20 mouse cellular contexts compared by ENCODE assay signal in genomic region chr15:7857418-7857817, GRCm38 (mm10). TPM values are rescaled to one million over a fixed set of nuclear protein-coding genes. Genes with fewer than 3 reads are reported as not detected.
A peak's percentile ranks its signal among the peaks of the same experiment; 100 is the strongest.
DNase-seq lines count a peak whose midpoint lies in the region; ATAC-seq and TF ChIP-seq lines count a peak whose summit lies in the region.
"Had no signal": no experiment of that assay in that cellular context is flagged by ENCODE, and none has a peak within 500 bp of the region (broad histone marks: within the 10 kb centered on the region; RNA-seq: fewer than 3 reads in every experiment).

No protein-coding gene starts in this region.

- no peak overlapping the region for H3K4me2 ChIP-seq in embryonic facial prominence, embryonic 14.5 days (ENCODE audit: low read depth, low read length)
- H3K4me2 ChIP-seq in lung, embryonic 14.5 days = no peak overlapping the region
- H3K4me2 ChIP-seq in heart, embryonic 14.5 days (ENCODE audit: low read length) = peak overlapping the region; percentile 42
- H3K4me2 ChIP-seq: hindbrain, embryonic 15.5 days; limb, embryonic 12.5 days; liver, embryonic 13.5 days; midbrain, embryonic 13.5 days had no signal

- H3K9me3 ChIP-seq in embryonic facial prominence, embryonic 14.5 days (ENCODE audit: control insufficient read depth, low read length) = no peaks in the 10 kb centered on the region
- no peaks in the 10 kb centered on the region for H3K9me3 ChIP-seq in embryonic facial prominence, embryonic 10.5 days
- H3K9me3 ChIP-seq in lung, embryonic 14.5 days (ENCODE audit: low read depth, low read length) = no peaks in the 10 kb centered on the region
- H3K9me3 ChIP-seq in heart, embryonic 14.5 days (ENCODE audit: control insufficient read depth, low read length) = no peaks in the 10 kb centered on the region
- H3K9me3 ChIP-seq: hindbrain, embryonic 15.5 days; limb, embryonic 12.5 days; liver, embryonic 13.5 days; midbrain, embryonic 13.5 days had no signal

- H3K27ac ChIP-seq in embryonic facial prominence, embryonic 14.5 days (replicated peaks; ENCODE audit: low read depth, low read length) = no peak overlapping the region
- H3K27ac ChIP-seq in embryonic facial prominence, embryonic 10.5 days (replicated peaks) = no peak overlapping the region
- no peak overlapping the region for H3K27ac ChIP-seq in lung, embryonic 14.5 days (ENCODE audit: low read depth)
- no peak overlapping the region; a peak in 1 of 4 replicates for H3K27ac ChIP-seq in heart, embryonic 14.5 days (replicated peaks in 1 of 2; ENCODE audit: control insufficient read depth in 1 of 2, insufficient read depth in 1 of 2, low read depth in 2 of 2, low read length in 2 of 2)
- H3K27ac ChIP-seq: hindbrain, embryonic 15.5 days; limb, embryonic 12.5 days; liver, embryonic 13.5 days; midbrain, embryonic 13.5 days had no signal

- DNase-seq in embryonic facial prominence, embryonic 14.5 days (ENCODE audit: low spot score) = peak; percentile 29
- no peak for DNase-seq in embryonic facial prominence, embryonic 10.5 days (ENCODE audit: low spot score)
- peak; percentile 42 for DNase-seq in lung, embryonic 14.5 days
- no peak for DNase-seq in lung, postnatal 25 days (ENCODE audit: low spot score)
- DNase-seq in lung, postnatal 14 days = peak; percentile 5
- DNase-seq in adipocyte (ENCODE audit: low spot score) = no peak
- no peak for DNase-seq in embryo, embryonic 10 days (ENCODE audit: low spot score)
- DNase-seq: adrenal gland, postnatal 10 days; cerebellum, adult 18-20 months; cerebellum, postnatal 36 days; kidney, postnatal 14 days; liver, embryonic 13.5 days; retina, postnatal 1 day; thymus, postnatal 36 days had no signal

- WGBS in embryonic facial prominence, embryonic 14.5 days = 80% methylated on average over 13 of the region's 13 CpGs
- WGBS in embryonic facial prominence, embryonic 10.5 days = 85% methylated on average over 13 of the region's 13 CpGs
- 74% methylated on average over 13 of the region's 13 CpGs for WGBS in lung, embryonic 14.5 days
- 28% methylated on average over 13 of the region's 13 CpGs for WGBS in heart, embryonic 14.5 days

- H3K36me3 ChIP-seq in embryonic facial prominence, embryonic 14.5 days (ENCODE audit: control insufficient read depth, insufficient read depth, low read length) = no peaks in the 10 kb centered on the region
- no peaks in the 10 kb centered on the region for H3K36me3 ChIP-seq in embryonic facial prominence, embryonic 10.5 days (replicated peaks)
- H3K36me3 ChIP-seq in lung, embryonic 14.5 days (ENCODE audit: insufficient read depth) = no peaks in the 10 kb centered on the region
- no peaks in the 10 kb centered on the region for H3K36me3 ChIP-seq in heart, embryonic 14.5 days (ENCODE audit: control insufficient read depth, insufficient read depth, low read length)
- H3K36me3 ChIP-seq: hindbrain, embryonic 15.5 days; limb, embryonic 12.5 days; liver, embryonic 13.5 days; midbrain, embryonic 13.5 days had no signal

- H3K4me3 ChIP-seq in embryonic facial prominence, embryonic 14.5 days (ENCODE audit: low read depth, low read length) = no peak overlapping the region
- H3K4me3 ChIP-seq in embryonic facial prominence, embryonic 10.5 days = no peak overlapping the region
- H3K4me3 ChIP-seq in lung, embryonic 14.5 days (ENCODE audit: low read depth, low read length) = no peak overlapping the region
- H3K4me3 ChIP-seq in heart, embryonic 14.5 days (ENCODE audit: control insufficient read depth in 1 of 2, insufficient read depth in 1 of 2, low read depth in 1 of 2, low read length in 2 of 2) = no peak overlapping the region
- H3K4me3 ChIP-seq: hindbrain, embryonic 15.5 days; limb, embryonic 12.5 days; liver, embryonic 13.5 days; midbrain, embryonic 13.5 days had no signal

- no peak overlapping the region for H3K9ac ChIP-seq in embryonic facial prominence, embryonic 14.5 days (ENCODE audit: low read depth, low read length)
- H3K9ac ChIP-seq in lung, embryonic 14.5 days = no peak overlapping the region
- H3K9ac ChIP-seq in heart, embryonic 14.5 days (ENCODE audit: low read length) = peak overlapping the region; percentile 32; the same call in 1 of the 2 replicates
- H3K9ac ChIP-seq: hindbrain, embryonic 15.5 days; limb, embryonic 12.5 days; liver, embryonic 13.5 days; midbrain, embryonic 13.5 days had no signal

- no peaks in the 10 kb centered on the region for H3K4me1 ChIP-seq in embryonic facial prominence, embryonic 14.5 days (ENCODE audit: control insufficient read depth, insufficient read depth, low read length)
- no peaks in the 10 kb centered on the region for H3K4me1 ChIP-seq in embryonic facial prominence, embryonic 10.5 days
- H3K4me1 ChIP-seq in lung, embryonic 14.5 days (ENCODE audit: insufficient read depth) = no peaks in the 10 kb centered on the region
- peaks cover 4 to 5% of the 10 kb centered on the region in 2 experiments; a peak in 3 of 4 replicates for H3K4me1 ChIP-seq in heart, embryonic 14.5 days (ENCODE audit: control insufficient read depth in 2 of 2, insufficient read depth in 2 of 2, low read length in 2 of 2)
- H3K4me1 ChIP-seq: hindbrain, embryonic 15.5 days; limb, embryonic 12.5 days; liver, embryonic 13.5 days; midbrain, embryonic 13.5 days had no signal

- TF ChIP-seq CTCF in lung, embryonic 14.5 days (IDR thresholded peaks at IDR 0.05; ENCODE audit: low read depth) = no peak

- no peak for ATAC-seq in embryonic facial prominence, embryonic 14.5 days (ENCODE audit: low read depth)
- no peak for ATAC-seq in lung, embryonic 14.5 days (ENCODE audit: insufficient read depth)
- ATAC-seq in heart, embryonic 14.5 days (ENCODE audit: insufficient number of reproducible peaks, insufficient read depth, low FRiP score, low read depth) = peak; percentile 77
- ATAC-seq: CD4-positive, CD25-positive, alpha-beta regulatory T cell, adult 4 months; intestine, postnatal 0 days; midbrain, embryonic 13.5 days had no signal

- H3K27me3 ChIP-seq in embryonic facial prominence, embryonic 14.5 days (replicated peaks; ENCODE audit: control insufficient read depth, insufficient read depth, low read length) = no peaks in the 10 kb centered on the region
- H3K27me3 ChIP-seq in embryonic facial prominence, embryonic 10.5 days (replicated peaks; ENCODE audit: low read depth, poor library complexity, severe bottlenecking) = no peaks in the 10 kb centered on the region
- H3K27me3 ChIP-seq in lung, embryonic 14.5 days (ENCODE audit: insufficient read depth, low read length) = no peaks in the 10 kb centered on the region
- no peaks in the 10 kb centered on the region for H3K27me3 ChIP-seq in heart, embryonic 14.5 days (ENCODE audit: control insufficient read depth, insufficient read depth, low read length)
- H3K27me3 ChIP-seq: hindbrain, embryonic 15.5 days; limb, embryonic 12.5 days; liver, embryonic 13.5 days; midbrain, embryonic 13.5 days had no signal

RNA-seq across cellular contexts. Expression of gene Gdnf, which starts 46.8 kb away (rescaled TPM):
- 0.89 and 1.2 TPM in 2 replicates for polyA plus RNA-seq in embryonic facial prominence, embryonic 14.5 days (2014; fragmentation: Nextera tagmentation; extraction: Ambion mirVana)
- 0.58 and 0.92 TPM in 2 replicates for polyA plus RNA-seq in embryonic facial prominence, embryonic 10.5 days (2016; fragmentation: Nextera tagmentation; extraction: Ambion mirVana)
- 0.05 TPM in 1 of 2 replicates, not detected in the other for polyA plus RNA-seq in lung, embryonic 14.5 days (2014; fragmentation: Nextera tagmentation; extraction: Ambion mirVana)
- 0.08 and 0.11 TPM in 2 replicates for polyA plus RNA-seq in heart, embryonic 14.5 days (2014; fragmentation: Nextera tagmentation; extraction: Ambion mirVana)
- polyA plus RNA-seq: CD4-positive, CD25-positive, alpha-beta regulatory T cell, adult 4 months; liver, embryonic 13.5 days had no signal

Comparison
In these comparisons a context has a peak if more than half of its experiments do, and no peak if none do; other contexts are left out.
1. DNase-seq: peak in embryonic facial prominence, embryonic 14.5 days (single experiment), lung, embryonic 14.5 days (single experiment) and lung, postnatal 14 days (single experiment); none in embryonic facial prominence, embryonic 10.5 days (single experiment), lung, postnatal 25 days (single experiment), adipocyte (single experiment) and embryo, embryonic 10 days (single experiment).